Mouse (Mus musculus): Measurements from ENCODE around the gene Mccc1. TPM values are rescaled to one million over a fixed set of nuclear protein-coding genes. Genes with fewer than 3 reads are reported as not detected.

Mccc1 gene
- total and polyA plus RNA-seq, 3 experiments = 32.0 to 126 (median 114) TPM

DNA sequence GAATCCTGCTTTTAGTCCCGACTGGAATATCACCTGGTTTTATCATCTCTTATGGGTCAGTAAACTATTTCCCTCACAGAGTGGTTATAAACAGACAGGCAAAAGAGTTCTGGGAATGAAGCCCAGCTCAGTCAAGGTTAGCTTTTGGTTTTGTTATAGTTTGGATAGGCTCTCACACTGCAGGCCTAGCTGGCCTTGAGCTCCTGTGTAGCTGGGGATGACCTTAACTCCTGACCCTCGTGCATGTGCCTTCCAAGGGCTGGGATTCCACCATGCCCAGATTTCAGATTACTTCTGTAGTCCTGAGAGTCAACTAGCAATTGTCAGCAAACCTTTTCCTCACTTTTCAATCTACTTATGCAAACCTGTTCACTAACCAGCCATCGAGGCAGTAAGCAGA, 82.2 kb downstream of the Mccc1 start:
- DNase-seq = peak; percentile 83

Other genes with a start within 250 kb of the Mccc1 start
- 10 to 100 TPM; 36.9 to 39.5 TPM for gene Atp11b, start 246.6 kb downstream of the Mccc1 start, total RNA-seq (2021)
- gene Atp11b, start 246.6 kb downstream of the Mccc1 start, polyA plus RNA-seq (2012; rRNA removed) = 3.9 and 4.6 TPM in 2 replicates
- gene Dcun1d1, start 63.2 kb downstream of the Mccc1 start, total RNA-seq (2021) = 10 to 100 TPM; 64.1 to 84.2 TPM
- gene Dcun1d1, start 63.2 kb downstream of the Mccc1 start, polyA plus RNA-seq (2012; rRNA removed) = 1.5 and 2.2 TPM in 2 replicates
- under 1 TPM; 0.12 to 0.17 TPM for gene Ccdc144b, start 52.9 kb upstream of the Mccc1 start, total RNA-seq (2021)
- 0.02 and 0.03 TPM in 2 replicates for gene Ccdc144b, start 52.9 kb upstream of the Mccc1 start, polyA plus RNA-seq (2012; rRNA removed)
- gene Acad9, start 65.3 kb upstream of the Mccc1 start, total RNA-seq (2021) = 10 to 100 TPM; 33.8 to 48.2 TPM
- gene Acad9, start 65.3 kb upstream of the Mccc1 start, polyA plus RNA-seq (2012; rRNA removed) = 21.6 and 24.4 TPM in 2 replicates
- gene D3Ertd254e, start 150.3 kb upstream of the Mccc1 start, total RNA-seq (2021) = 1 to 10 TPM; 7.2 to 7.5 TPM
- gene D3Ertd254e, start 150.3 kb upstream of the Mccc1 start, polyA plus RNA-seq (2012; rRNA removed) = 0.36 and 0.44 TPM in 2 replicates
- not detected for gene Qrfpr, start 221.6 kb upstream of the Mccc1 start, total RNA-seq (2021)
- gene Qrfpr, start 221.6 kb upstream of the Mccc1 start, polyA plus RNA-seq (2012; rRNA removed) = not detected in 2 replicates